In genomic region chr2:164725895-164726619, GRCm38 (mm10) we compare ENCODE assay signal across 8 mouse cellular contexts. TPM values are rescaled to one million over a fixed set of nuclear protein-coding genes. Genes with fewer than 3 reads are reported as not detected.
DNase-seq lines count a peak whose midpoint lies in the region; ATAC-seq lines count a peak whose summit lies in the region.

No protein-coding gene starts in this region.

- DNase-seq in gastrocnemius, adult 18-20 months (ENCODE audit: low spot score): peak; percentile 46
- no peak for DNase-seq in gastrocnemius, postnatal 25 days
- DNase-seq in brain, adult 2 months (ENCODE audit: low read depth, low spot score): peak; percentile 67
- peak; percentile 62 for DNase-seq in forelimb bud, embryonic 11.5 days (ENCODE audit: low read depth, low spot score)
- peak; percentile 74 for DNase-seq in kidney, adult 18-20 months
- DNase-seq in limb, embryonic 11.5 days (ENCODE audit: low spot score): peak; percentile 77
- peak; percentile 76 for DNase-seq in neural tube, embryonic 11.5 days (ENCODE audit: low spot score)

- no peak for ATAC-seq in limb, embryonic 11.5 days (ENCODE audit: insufficient number of reproducible peaks, low FRiP score, low TSS enrichment, low read depth)
- ATAC-seq in neural tube, embryonic 11.5 days (ENCODE audit: insufficient read depth, low FRiP score, low TSS enrichment): no peak
- peak; percentile 66 for ATAC-seq in stomach, embryonic 16.5 days (ENCODE audit: insufficient read depth, low FRiP score)

- no peaks in the 10 kb centered on the region for H3K9me3 ChIP-seq in limb, embryonic 11.5 days (ENCODE audit: control insufficient read depth, low read length)
- H3K9me3 ChIP-seq in neural tube, embryonic 11.5 days (ENCODE audit: control insufficient read depth, low read length): no peaks in the 10 kb centered on the region
- no peaks in the 10 kb centered on the region for H3K9me3 ChIP-seq in stomach, embryonic 16.5 days (replicated peaks; ENCODE audit: control insufficient read depth, low read length)

- no peak overlapping the region for H3K9ac ChIP-seq in limb, embryonic 11.5 days (ENCODE audit: low read length)
- no peak overlapping the region for H3K9ac ChIP-seq in neural tube, embryonic 11.5 days (ENCODE audit: low read length)
- no peak overlapping the region for H3K9ac ChIP-seq in stomach, embryonic 16.5 days (ENCODE audit: low read length)

- no peak overlapping the region for H3K27ac ChIP-seq in limb, embryonic 11.5 days (replicated peaks; ENCODE audit: low read depth, low read length)
- H3K27ac ChIP-seq in neural tube, embryonic 11.5 days (ENCODE audit: low read depth, low read length): no peak overlapping the region
- no peak overlapping the region for H3K27ac ChIP-seq in stomach, embryonic 16.5 days (ENCODE audit: low read length)

- no peaks in the 10 kb centered on the region for H3K4me1 ChIP-seq in limb, embryonic 11.5 days (ENCODE audit: control insufficient read depth, insufficient read depth, low read length)
- no peaks in the 10 kb centered on the region for H3K4me1 ChIP-seq in neural tube, embryonic 11.5 days (ENCODE audit: control insufficient read depth, insufficient read depth, low read length)
- H3K4me1 ChIP-seq in stomach, embryonic 16.5 days (ENCODE audit: control insufficient read depth, insufficient read depth, low read length): no peaks in the 10 kb centered on the region

- H3K27me3 ChIP-seq in limb, embryonic 11.5 days (ENCODE audit: control insufficient read depth, insufficient read depth, low read length): no peaks in the 10 kb centered on the region
- H3K27me3 ChIP-seq in neural tube, embryonic 11.5 days (ENCODE audit: control insufficient read depth, insufficient read depth, low read length): no peaks in the 10 kb centered on the region
- no peaks in the 10 kb centered on the region for H3K27me3 ChIP-seq in stomach, embryonic 16.5 days (ENCODE audit: control insufficient read depth, insufficient read depth, low read length)

- WGBS in limb, embryonic 11.5 days: 28% methylated on average over 6 of the region's 6 CpGs
- WGBS in neural tube, embryonic 11.5 days: 23% methylated on average over 6 of the region's 6 CpGs
- WGBS in stomach, embryonic 16.5 days: 24% methylated on average over 6 of the region's 6 CpGs

- no peak overlapping the region for H3K4me3 ChIP-seq in limb, embryonic 11.5 days (ENCODE audit: low read depth, low read length)
- H3K4me3 ChIP-seq in neural tube, embryonic 11.5 days (ENCODE audit: low read depth, low read length): no peak overlapping the region
- H3K4me3 ChIP-seq in stomach, embryonic 16.5 days (replicated peaks; ENCODE audit: low read length): no peak overlapping the region

- H3K4me2 ChIP-seq in limb, embryonic 11.5 days (ENCODE audit: low read depth, severe bottlenecking): no peak overlapping the region
- no peak overlapping the region for H3K4me2 ChIP-seq in neural tube, embryonic 11.5 days (ENCODE audit: low read depth)
- no peak overlapping the region for H3K4me2 ChIP-seq in stomach, embryonic 16.5 days (ENCODE audit: low read depth, low read length)

- no peaks in the 10 kb centered on the region for H3K36me3 ChIP-seq in limb, embryonic 11.5 days (ENCODE audit: control insufficient read depth, insufficient read depth, low read length)
- H3K36me3 ChIP-seq in neural tube, embryonic 11.5 days (ENCODE audit: control insufficient read depth, insufficient read depth, low read length): no peaks in the 10 kb centered on the region
- H3K36me3 ChIP-seq in stomach, embryonic 16.5 days (ENCODE audit: control insufficient read depth, insufficient read depth, low read length): no peaks in the 10 kb centered on the region

RNA-seq across cellular contexts. Expression of gene Spint5, which starts 11.0 kb away (rescaled TPM):
- not detected for total RNA-seq in gastrocnemius, adult 18-20 months (2021)
- not detected for total RNA-seq in gastrocnemius, postnatal 25 days (2021)
- polyA plus RNA-seq in limb, embryonic 11.5 days (2014; fragmentation: Nextera tagmentation; extraction: Ambion mirVana): not detected in 2 replicates
- polyA plus RNA-seq in neural tube, embryonic 11.5 days (2014; fragmentation: Nextera tagmentation; extraction: Ambion mirVana): not detected in 2 replicates
- not detected in 2 replicates for polyA plus RNA-seq in stomach, embryonic 16.5 days (2015; fragmentation: Nextera tagmentation; extraction: Ambion mirVana)

RNA-seq across cellular contexts. Expression of gene Wfdc3, which starts 19.7 kb away (rescaled TPM):
- total RNA-seq in gastrocnemius, adult 18-20 months (2021): not detected
- not detected for total RNA-seq in gastrocnemius, postnatal 25 days (2021)
- polyA plus RNA-seq in limb, embryonic 11.5 days (2014; fragmentation: Nextera tagmentation; extraction: Ambion mirVana): 0.55 and 1.0 TPM in 2 replicates
- 0.13 and 1.4 TPM in 2 replicates for polyA plus RNA-seq in neural tube, embryonic 11.5 days (2014; fragmentation: Nextera tagmentation; extraction: Ambion mirVana)
- 1.3 and 1.9 TPM in 2 replicates for polyA plus RNA-seq in stomach, embryonic 16.5 days (2015; fragmentation: Nextera tagmentation; extraction: Ambion mirVana)

RNA-seq across cellular contexts. Expression of gene Dnttip1, which starts 19.7 kb away (rescaled TPM):
- 10 to 100 TPM; 15.7 to 20.7 TPM for total RNA-seq in gastrocnemius, adult 18-20 months (2021)
- total RNA-seq in gastrocnemius, postnatal 25 days (2021): 10 to 100 TPM; 17.0 to 17.5 TPM
- 87.0 and 96.4 TPM in 2 replicates for polyA plus RNA-seq in limb, embryonic 11.5 days (2014; fragmentation: Nextera tagmentation; extraction: Ambion mirVana)
- polyA plus RNA-seq in neural tube, embryonic 11.5 days (2014; fragmentation: Nextera tagmentation; extraction: Ambion mirVana): 67.9 and 77.0 TPM in 2 replicates
- 58.0 and 58.3 TPM in 2 replicates for polyA plus RNA-seq in stomach, embryonic 16.5 days (2015; fragmentation: Nextera tagmentation; extraction: Ambion mirVana)

RNA-seq across cellular contexts. Expression of gene Spint4, which starts 27.8 kb away (rescaled TPM):
- not detected for total RNA-seq in gastrocnemius, adult 18-20 months (2021)
- total RNA-seq in gastrocnemius, postnatal 25 days (2021): not detected
- polyA plus RNA-seq in limb, embryonic 11.5 days (2014; fragmentation: Nextera tagmentation; extraction: Ambion mirVana): not detected in 2 replicates
- polyA plus RNA-seq in neural tube, embryonic 11.5 days (2014; fragmentation: Nextera tagmentation; extraction: Ambion mirVana): not detected in 2 replicates
- not detected in 2 replicates for polyA plus RNA-seq in stomach, embryonic 16.5 days (2015; fragmentation: Nextera tagmentation; extraction: Ambion mirVana)

RNA-seq across cellular contexts. Expression of gene Wfdc13, which starts 41.1 kb away (rescaled TPM):
- not detected for total RNA-seq in gastrocnemius, adult 18-20 months (2021)
- not detected for total RNA-seq in gastrocnemius, postnatal 25 days (2021)
- polyA plus RNA-seq in limb, embryonic 11.5 days (2014; fragmentation: Nextera tagmentation; extraction: Ambion mirVana): 0.60 TPM in 1 of 2 replicates, not detected in the other
- 0.30 TPM in 1 of 2 replicates, not detected in the other for polyA plus RNA-seq in neural tube, embryonic 11.5 days (2014; fragmentation: Nextera tagmentation; extraction: Ambion mirVana)
- polyA plus RNA-seq in stomach, embryonic 16.5 days (2015; fragmentation: Nextera tagmentation; extraction: Ambion mirVana): 4.2 and 5.5 TPM in 2 replicates
